ENCODE assay signal across 9 mouse cellular contexts in genomic region chr10:13018510-13018909, GRCm38 (mm10). TPM values are rescaled to one million over a fixed set of nuclear protein-coding genes. Genes with fewer than 3 reads are reported as not detected.
DNase-seq lines count a peak whose midpoint lies in the region; ATAC-seq and TF ChIP-seq lines count a peak whose summit lies in the region.
"Had no signal": no experiment of that assay in that cellular context is flagged by ENCODE, and none has a peak within 500 bp of the region (broad histone marks: within the 10 kb centered on the region; RNA-seq: fewer than 3 reads in every experiment).

No protein-coding gene starts in this region.

- no peak overlapping the region for H3K9ac ChIP-seq in ES-Bruce4 (ENCODE audit: low read depth, poor library complexity, severe bottlenecking)
- H3K9ac ChIP-seq in liver, postnatal 0 days (replicated peaks) = no peak overlapping the region
- H3K9ac ChIP-seq: embryonic facial prominence, embryonic 13.5 days had no signal

- H3K4me3 ChIP-seq in kidney, adult 2 months (ENCODE audit: insufficient read depth, low read depth, low read length) = no peak overlapping the region
- no peak overlapping the region for H3K4me3 ChIP-seq in ES-Bruce4 (ENCODE audit: low read depth, low read length)
- H3K4me3 ChIP-seq in embryonic fibroblast, embryonic 13.5 days (ENCODE audit: insufficient read depth, low read length) = no peak overlapping the region
- no peak overlapping the region for H3K4me3 ChIP-seq in liver, postnatal 0 days (ENCODE audit: low read depth, low read length)
- H3K4me3 ChIP-seq: embryonic facial prominence, embryonic 13.5 days had no signal

- no peak overlapping the region for H3K4me2 ChIP-seq in liver, postnatal 0 days (ENCODE audit: low read depth, low read length)
- H3K4me2 ChIP-seq: embryonic facial prominence, embryonic 13.5 days had no signal

- H3K27ac ChIP-seq in kidney, adult 2 months (ENCODE audit: insufficient read depth, low read depth, low read length) = no peak overlapping the region
- H3K27ac ChIP-seq in ES-Bruce4 (ENCODE audit: insufficient read depth, low read length) = no peak overlapping the region
- H3K27ac ChIP-seq in embryonic fibroblast, embryonic 13.5 days (ENCODE audit: insufficient read depth, low read length) = no peak overlapping the region
- no peak overlapping the region for H3K27ac ChIP-seq in liver, postnatal 0 days (ENCODE audit: low read depth)
- H3K27ac ChIP-seq: embryonic facial prominence, embryonic 13.5 days had no signal

- 0 out of 2 replicates have a peak, but pooled peaks cover 3% of the 10 kb centered on the region for H3K4me1 ChIP-seq in kidney, adult 2 months (ENCODE audit: control insufficient read depth, insufficient read depth, low read length)
- H3K4me1 ChIP-seq in ES-Bruce4 (ENCODE audit: control insufficient read depth, insufficient read depth, low read length) = peaks cover 5% of the 10 kb centered on the region
- no peaks in the 10 kb centered on the region for H3K4me1 ChIP-seq in embryonic fibroblast, embryonic 13.5 days (ENCODE audit: control insufficient read depth, insufficient read depth, low read length)
- H3K4me1 ChIP-seq in liver, postnatal 0 days (ENCODE audit: insufficient read depth) = no peaks in the 10 kb centered on the region
- H3K4me1 ChIP-seq: embryonic facial prominence, embryonic 13.5 days had no signal

- peak; percentile 53 for TF ChIP-seq CTCF in kidney, adult 2 months (conservative IDR thresholded peaks at IDR 0.05; ENCODE audit: insufficient read depth, insufficient read length, low read depth, low read length)
- peak; percentile 80 for TF ChIP-seq CTCF in ES-Bruce4 (IDR thresholded peaks at IDR 0.05; ENCODE audit: low read depth, low read length)
- peak; percentile 78 for TF ChIP-seq CTCF in embryonic fibroblast, embryonic 13.5 days (IDR thresholded peaks at IDR 0.05; ENCODE audit: borderline replicate concordance, insufficient read depth, low read length)
- peak; percentile 72 for TF ChIP-seq CTCF in liver, postnatal 0 days (IDR thresholded peaks at IDR 0.05; ENCODE audit: low read depth)

- no peaks in the 10 kb centered on the region for H3K9me3 ChIP-seq in ES-Bruce4 (replicated peaks; ENCODE audit: control insufficient read depth, insufficient read depth, low read length, poor library complexity, severe bottlenecking)
- no peaks in the 10 kb centered on the region for H3K9me3 ChIP-seq in liver, postnatal 0 days (ENCODE audit: low read length)
- H3K9me3 ChIP-seq: embryonic facial prominence, embryonic 13.5 days had no signal

- H3K27me3 ChIP-seq in kidney, adult 2 months (replicated peaks; ENCODE audit: control insufficient read depth, insufficient read depth, low read length) = no peaks in the 10 kb centered on the region
- no peaks in the 10 kb centered on the region for H3K27me3 ChIP-seq in ES-Bruce4 (ENCODE audit: control insufficient read depth, insufficient read depth, low read length, poor library complexity, severe bottlenecking)
- no peaks in the 10 kb centered on the region for H3K27me3 ChIP-seq in liver, postnatal 0 days (ENCODE audit: insufficient read depth, low read length)
- H3K27me3 ChIP-seq: embryonic facial prominence, embryonic 13.5 days had no signal

- peak; percentile 8 for DNase-seq in kidney, adult 2 months
- DNase-seq in kidney, adult 8-10 months = no peak
- DNase-seq in 416B (ENCODE audit: low read depth) = peak; percentile 44
- DNase-seq in liver, postnatal 0 days = no peak
- DNase-seq in c-Kit-positive CD71-positive TER-119-positive erythroid progenitor cells, embryonic 14.5 days (ENCODE audit: low spot score) = no peak

- 62% methylated on average over 7 of the region's 7 CpGs for WGBS in kidney, adult 2 months
- WGBS in liver, postnatal 0 days (ENCODE audit: insufficient replicate concordance) = 64% methylated on average over 7 of the region's 7 CpGs

- no peak for ATAC-seq in liver, postnatal 0 days
- no peak for ATAC-seq in erythroblast, adult 5-6 weeks (replicated peaks; ENCODE audit: low FRiP score, poor library complexity, severe bottlenecking)

- TF ChIP-seq POLR2A in kidney, adult 2 months (IDR thresholded peaks at IDR 0.05; ENCODE audit: low read depth, low read length) = no peak
- no peak for TF ChIP-seq POLR2A in ES-Bruce4 (IDR thresholded peaks at IDR 0.05; ENCODE audit: insufficient read depth, low read length)
- no peak for TF ChIP-seq POLR2A in embryonic fibroblast, embryonic 13.5 days (IDR thresholded peaks at IDR 0.05; ENCODE audit: low read depth, low read length)

- TF ChIP-seq EP300 in ES-Bruce4 (IDR thresholded peaks at IDR 0.05; ENCODE audit: insufficient read depth, low read depth, low read length) = no peak
- no peak for TF ChIP-seq EP300 in liver, postnatal 0 days (IDR thresholded peaks at IDR 0.05; ENCODE audit: low read depth)

- H3K36me3 ChIP-seq in kidney, adult 2 months (ENCODE audit: control insufficient read depth, insufficient read depth, low read length) = no peaks in the 10 kb centered on the region
- H3K36me3 ChIP-seq in ES-Bruce4 (ENCODE audit: control insufficient read depth, insufficient read depth, low read length, poor library complexity, severe bottlenecking) = no peaks in the 10 kb centered on the region
- H3K36me3 ChIP-seq in liver, postnatal 0 days (replicated peaks; ENCODE audit: insufficient read depth, low read length) = no peaks in the 10 kb centered on the region
- H3K36me3 ChIP-seq: embryonic facial prominence, embryonic 13.5 days had no signal

RNA-seq across cellular contexts. Expression of gene Sf3b5, which starts 13.4 kb away (rescaled TPM):
- polyA plus RNA-seq in kidney, adult 2 months (2012; rRNA removed) = 26.0 and 32.2 TPM in 2 replicates
- 20.1 and 22.4 TPM in 2 replicates for polyA plus RNA-seq in ES-Bruce4 (2011; ENCODE audit: insufficient read depth, insufficient read length, low read depth, missing spikeins)
- 10.4 and 12.0 TPM in 2 replicates for polyA plus RNA-seq in embryonic fibroblast, embryonic 13.5 days (2011; ENCODE audit: insufficient read length, low read depth, missing spikeins)
- 14.3 and 15.5 TPM in 2 replicates for polyA plus RNA-seq in liver, postnatal 0 days (2015; fragmentation: Nextera tagmentation; extraction: Ambion mirVana)
- 3.5 and 4.2 TPM in 2 replicates for total RNA-seq in erythroblast, adult 5-6 weeks (2015; ENCODE audit: low replicate concordance)
- total RNA-seq in erythroblast, adult 5-6 weeks (2017; ENCODE audit: low replicate concordance) = 2.8 and 3.1 TPM in 2 replicates

RNA-seq across cellular contexts. Expression of gene Plagl1, which starts 41.8 kb away (rescaled TPM):
- 11.6 and 12.7 TPM in 2 replicates for polyA plus RNA-seq in kidney, adult 2 months (2012; rRNA removed)
- polyA plus RNA-seq in ES-Bruce4 (2011; ENCODE audit: insufficient read depth, insufficient read length, low read depth, missing spikeins) = 20.3 and 23.2 TPM in 2 replicates
- polyA plus RNA-seq in embryonic fibroblast, embryonic 13.5 days (2011; ENCODE audit: insufficient read length, low read depth, missing spikeins) = 37.7 and 144 TPM in 2 replicates
- polyA plus RNA-seq in liver, postnatal 0 days (2015; fragmentation: Nextera tagmentation; extraction: Ambion mirVana) = 11.3 and 12.6 TPM in 2 replicates
- 0.84 TPM in 1 of 2 replicates, not detected in the other for total RNA-seq in erythroblast, adult 5-6 weeks (2015; ENCODE audit: low replicate concordance)
- under 0.01 TPM in 1 of 2 replicates, not detected in the other for total RNA-seq in erythroblast, adult 5-6 weeks (2017; ENCODE audit: low replicate concordance)

RNA-seq across cellular contexts. Expression of gene Stx11, which starts 54.4 kb away (rescaled TPM):
- 1.4 and 1.5 TPM in 2 replicates for polyA plus RNA-seq in kidney, adult 2 months (2012; rRNA removed)
- 2.1 and 5.0 TPM in 2 replicates for polyA plus RNA-seq in ES-Bruce4 (2011; ENCODE audit: insufficient read depth, insufficient read length, low read depth, missing spikeins)
- 5.1 and 6.8 TPM in 2 replicates for polyA plus RNA-seq in embryonic fibroblast, embryonic 13.5 days (2011; ENCODE audit: insufficient read length, low read depth, missing spikeins)
- 10.3 and 11.9 TPM in 2 replicates for polyA plus RNA-seq in liver, postnatal 0 days (2015; fragmentation: Nextera tagmentation; extraction: Ambion mirVana)
- total RNA-seq in erythroblast, adult 5-6 weeks (2015; ENCODE audit: low replicate concordance) = 7.9 and 11.7 TPM in 2 replicates
- total RNA-seq in erythroblast, adult 5-6 weeks (2017; ENCODE audit: low replicate concordance) = 7.6 and 8.1 TPM in 2 replicates

Comparison
In these comparisons a context has a peak if more than half of its experiments do, and no peak if none do; other contexts are left out.
1. DNase-seq: peak in kidney, adult 2 months (single experiment) and 416B (single experiment); none in kidney, adult 8-10 months (0 of 2), liver, postnatal 0 days (single experiment) and c-Kit-positive CD71-positive TER-119-positive erythroid progenitor cells, embryonic 14.5 days (single experiment).
2. Peak in every context shown above with its lines, with median percentiles within 50 percentile points of each other: CTCF ChIP-seq.